Mouse (Mus musculus) stomach, embryonic 14.5 days (tissue): ENCODE measurements around the gene Tia1. TPM values are rescaled to one million over a fixed set of nuclear protein-coding genes. Genes with fewer than 3 reads are reported as not detected.

Source experiments
- ATAC-seq: fragments of 200-750 bp; cut with Nextera tagmentation; 2 replicates; pipeline ENCODE4 v1.8.0; 2017; ENCODE audit warnings: low read depth, moderate TSS enrichment; ENCODE audit not compliant: insufficient number of reproducible peaks, insufficient read depth, low FRiP score
- H3K27ac ChIP-seq: fragments of 300-500 bp; sonication (generic); 2 replicates; pipeline ENCODE4 v1.5.1; 2014; ENCODE audit warnings: mild to moderate bottlenecking, low read length, moderate library complexity, mixed read lengths
- H3K27me3 ChIP-seq: fragments of 300-500 bp; sonication (generic); 2 replicates; pipeline ENCODE4 v1.6.1; 2014; ENCODE audit warnings: low read length, control low read depth, mixed read lengths; ENCODE audit not compliant: control insufficient read depth, insufficient read depth
- H3K36me3 ChIP-seq: fragments of 300-500 bp; sonication (generic); 2 replicates; pipeline ENCODE4 v1.6.1; 2014; ENCODE audit warnings: mild to moderate bottlenecking, control low read depth, low read length, moderate library complexity, mixed read lengths; ENCODE audit not compliant: control insufficient read depth, insufficient read depth
- H3K4me1 ChIP-seq: fragments of 300-500 bp; sonication (generic); 2 replicates; pipeline ENCODE4 v1.6.1; 2014; ENCODE audit warnings: low read length, control low read depth, mixed read lengths; ENCODE audit not compliant: control insufficient read depth, insufficient read depth
- H3K4me2 ChIP-seq: fragments of 300-500 bp; sonication (generic); replicated peaks from 2 replicates; pipeline ENCODE4 v1.6.1; 2014; ENCODE audit warnings: low read depth, low read length, control low read depth
- H3K4me3 ChIP-seq: fragments of 300-500 bp; sonication (generic); 2 replicates; pipeline ENCODE4 v1.5.1; 2014; ENCODE audit warnings: low read depth, low read length, control low read depth
- H3K9ac ChIP-seq: fragments of 300-500 bp; sonication (generic); replicated peaks from 2 replicates; pipeline ENCODE4 v1.6.1; 2014; ENCODE audit warnings: low read depth, mild to moderate bottlenecking, control low read depth, low read length, moderate library complexity, mixed read lengths
- H3K9me3 ChIP-seq: fragments of 300-500 bp; sonication (generic); 2 replicates; pipeline ENCODE4 v1.6.1; 2016; ENCODE audit warnings: low read depth, low read length, control low read depth; ENCODE audit not compliant: control insufficient read depth
- WGBS: fragments of 180-500 bp; shearing (Covaris S2); extraction: QIAGEN DNeasy Blood & Tissue Kit; methylation state at CpG from one replicate; pipeline ENCODE4 v1.1.7; 2014; 5-methylcytosine and 5-hydroxymethylcytosine counted together
- polyA plus RNA-seq: library from polyadenylated mRNA; unstranded; fragments of >200 nt; fragmentation: Nextera tagmentation; extraction: Ambion mirVana; gene quantifications from 2 replicates; pipeline ENCODE4 v1.2.1, GENCODE M21; 2014

The Tia1 gene
- polyA plus RNA-seq, 1 experiment from 2014 or later: 245 TPM

GRCm38 (mm10) chr6:86474646-86475181, 70.7 kb downstream of the Tia1 start:
- no peak for ATAC-seq

GRCm38 (mm10) chr6:86475462-86476167, 71.6 kb downstream of the Tia1 start:
- Histone ChIP-seq H3K36me3 (no peaks in the 10 kb centered on the region; the same call in 1 of the 2 replicates), H3K9me3 (no peaks in the 10 kb centered on the region), H3K9ac (no peak overlapping the region), H3K4me3 (no peak overlapping the region), H3K4me2 (no peak overlapping the region), H3K4me1 (peaks cover 23% of the 10 kb centered on the region; the same call in 1 of the 2 replicates), H3K27me3 (no peaks in the 10 kb centered on the region), H3K27ac (peak overlapping the region; percentile 52; the same call in 1 of the 2 replicates)
- ATAC-seq: no peak
- WGBS: 62% methylated on average over 9 of the region's 9 CpGs

More at GRCm38 (mm10) chr6:86474646-86475181, 70.7 kb downstream of the Tia1 start:
- Histone ChIP-seq H3K36me3 (peaks cover 2% of the 10 kb centered on the region; the same call in 1 of the 2 replicates), H3K4me1 (peaks cover 17% of the 10 kb centered on the region; the same call in 1 of the 2 replicates), H3K4me2 (no peak overlapping the region), H3K27ac (no peak overlapping the region), H3K9me3 (no peaks in the 10 kb centered on the region), H3K9ac (no peak overlapping the region), H3K27me3 (no peaks in the 10 kb centered on the region), H3K4me3 (no peak overlapping the region)

- 70% methylated on average over 5 of the region's 5 CpGs for WGBS
- Histone ChIP-seq H3K4me1 (peaks cover 20% of the 10 kb centered on the region; the same call in 1 of the 2 replicates), H3K4me2 (no peak overlapping the region), H3K27ac (no peak overlapping the region), H3K4me3 (no peak overlapping the region), H3K9me3 (no peaks in the 10 kb centered on the region), H3K9ac (no peak overlapping the region), H3K27me3 (no peaks in the 10 kb centered on the region), H3K36me3 (no peaks in the 10 kb centered on the region)
- no peak for ATAC-seq
These were observed 72.9 kb downstream of the Tia1 start for GRCm38 (mm10) chr6:86476931-86477330.

- Histone ChIP-seq H3K27me3 (no peaks in the 10 kb centered on the region), H3K4me3 (no peak overlapping the region), H3K9ac (no peak overlapping the region), H3K4me2 (no peak overlapping the region), H3K36me3 (no peaks in the 10 kb centered on the region), H3K9me3 (no peaks in the 10 kb centered on the region), H3K4me1 (peaks cover 13% of the 10 kb centered on the region; the same call in 1 of the 2 replicates), H3K27ac (peak overlapping the region; percentile 87; the same call in 1 of the 2 replicates)
- WGBS: 64% methylated on average over 3 of the region's 3 CpGs
- no peak for ATAC-seq
These were observed 75.3 kb downstream of the Tia1 start for GRCm38 (mm10) chr6:86479311-86479710.

- H3K4me3 ChIP-seq: no peak overlapping the region
- H3K4me2 ChIP-seq: peak overlapping the region; percentile 41; the same call in 1 of the 2 replicates
- no peaks in the 10 kb centered on the region for H3K9me3 ChIP-seq
- H3K27ac ChIP-seq: peak overlapping the region; percentile 87
- no peaks in the 10 kb centered on the region for H3K36me3 ChIP-seq
- H3K4me1 ChIP-seq: peaks cover 13% of the 10 kb centered on the region; the same call in 1 of the 2 replicates
- no peak overlapping the region for H3K9ac ChIP-seq
- H3K27me3 ChIP-seq: no peaks in the 10 kb centered on the region
- ATAC-seq: no peak
These were observed 75.8 kb downstream of the Tia1 start for GRCm38 (mm10) chr6:86479816-86480188.

- H3K36me3 ChIP-seq: no peaks in the 10 kb centered on the region
- peak; percentile 49; the same call in 1 of the 2 replicates for ATAC-seq
- WGBS: 21% methylated on average over 9 of the region's 9 CpGs
These were observed 76.3 kb downstream of the Tia1 start for GRCm38 (mm10) chr6:86480189-86480831.

GRCm38 (mm10) chr6:86481871-86482270, 77.9 kb downstream of the Tia1 start:
- no peak overlapping the region for H3K9ac ChIP-seq
- H3K27ac ChIP-seq: no peak overlapping the region
- no peaks in the 10 kb centered on the region for H3K9me3 ChIP-seq
- no peaks in the 10 kb centered on the region for H3K36me3 ChIP-seq
- no peak overlapping the region for H3K4me3 ChIP-seq
- ATAC-seq: peak; percentile 20; the same call in 1 of the 2 replicates
- H3K27me3 ChIP-seq: no peaks in the 10 kb centered on the region
- WGBS: 86% methylated on average over 5 of the region's 5 CpGs
- H3K4me2 ChIP-seq: no peak overlapping the region
- peaks cover 14% of the 10 kb centered on the region for H3K4me1 ChIP-seq

More at GRCm38 (mm10) chr6:86480189-86480831, 76.3 kb downstream of the Tia1 start:
- Histone ChIP-seq H3K4me3 (peak overlapping the region; percentile 8; the same call in 1 of the 2 replicates), H3K9ac (peak overlapping the region; percentile 31; the same call in 1 of the 2 replicates), H3K4me2 (peak overlapping the region; percentile 41), H3K4me1 (peaks cover 13% of the 10 kb centered on the region; the same call in 1 of the 2 replicates), H3K27me3 (no peaks in the 10 kb centered on the region), H3K27ac (peak overlapping the region; percentile 87), H3K9me3 (no peaks in the 10 kb centered on the region)
